Mouse (Mus musculus) intestine, embryonic 14.5 days (tissue): ENCODE measurements around the gene Foxp1. TPM values are rescaled to one million over a fixed set of nuclear protein-coding genes. Genes with fewer than 3 reads are reported as not detected.

Experiments
- ATAC-seq: fragments of 200-750 bp; cut with Nextera tagmentation; replicated peaks from 2 replicates; pipeline ENCODE4 v1.8.0; 2017; ENCODE audit warnings: low read depth, moderate number of reproducible peaks, moderate TSS enrichment, moderate library complexity; ENCODE audit not compliant: low FRiP score, low TSS enrichment
- DNase-seq: peaks from one replicate; pipeline ENCODE4 v3.0.0-alpha.2; 2018; ENCODE audit warnings: low spot score
- H3K27ac ChIP-seq: fragments of 300-500 bp; sonication (generic); 2 replicates; pipeline ENCODE4 v1.5.1; 2014; ENCODE audit warnings: low read depth, mild to moderate bottlenecking, control low read depth
- H3K27me3 ChIP-seq: fragments of 300-500 bp; sonication (generic); replicated peaks from 2 replicates; pipeline ENCODE4 v1.6.1; 2014; ENCODE audit warnings: low read length, control low read depth; ENCODE audit not compliant: control insufficient read depth, insufficient read depth
- H3K36me3 ChIP-seq: fragments of 300-500 bp; sonication (generic); 2 replicates; pipeline ENCODE4 v1.6.1; 2014; ENCODE audit warnings: low read length, control low read depth; ENCODE audit not compliant: control insufficient read depth, insufficient read depth
- H3K4me1 ChIP-seq: fragments of 300-500 bp; sonication (generic); replicated peaks from 2 replicates; pipeline ENCODE4 v1.6.1; 2014; ENCODE audit warnings: low read length, control low read depth, mixed read lengths; ENCODE audit not compliant: control insufficient read depth, insufficient read depth
- H3K4me2 ChIP-seq: fragments of 300-500 bp; sonication (generic); 2 replicates; pipeline ENCODE4 v1.6.1; 2014; ENCODE audit warnings: low read length
- H3K4me3 ChIP-seq: fragments of 300-500 bp; sonication (generic); 2 replicates; pipeline ENCODE4 v1.5.1; 2014; ENCODE audit warnings: low read depth, low read length, control low read depth, mixed read lengths
- H3K9ac ChIP-seq: fragments of 300-500 bp; sonication (generic); 2 replicates; pipeline ENCODE4 v1.6.1; 2014; ENCODE audit warnings: mild to moderate bottlenecking, low read length
- H3K9me3 ChIP-seq: fragments of 300-500 bp; sonication (generic); 2 replicates; pipeline ENCODE4 v1.6.1; 2016; ENCODE audit warnings: low read length, control low read depth; ENCODE audit not compliant: control insufficient read depth
- WGBS: fragments of 180-500 bp; shearing (Covaris S2); extraction: QIAGEN DNeasy Blood & Tissue Kit; methylation state at CpG from one replicate; pipeline ENCODE4 v1.1.7; 2014; 5-methylcytosine and 5-hydroxymethylcytosine counted together
- polyA plus RNA-seq: library from polyadenylated mRNA; unstranded; fragments of >200 nt; fragmentation: Nextera tagmentation; extraction: Ambion mirVana; gene quantifications from 2 replicates; pipeline ENCODE4 v1.2.1, GENCODE M21; 2014

The Foxp1 gene
- polyA plus RNA-seq, 1 experiment from 2014 or later = 133 TPM

DNA sequence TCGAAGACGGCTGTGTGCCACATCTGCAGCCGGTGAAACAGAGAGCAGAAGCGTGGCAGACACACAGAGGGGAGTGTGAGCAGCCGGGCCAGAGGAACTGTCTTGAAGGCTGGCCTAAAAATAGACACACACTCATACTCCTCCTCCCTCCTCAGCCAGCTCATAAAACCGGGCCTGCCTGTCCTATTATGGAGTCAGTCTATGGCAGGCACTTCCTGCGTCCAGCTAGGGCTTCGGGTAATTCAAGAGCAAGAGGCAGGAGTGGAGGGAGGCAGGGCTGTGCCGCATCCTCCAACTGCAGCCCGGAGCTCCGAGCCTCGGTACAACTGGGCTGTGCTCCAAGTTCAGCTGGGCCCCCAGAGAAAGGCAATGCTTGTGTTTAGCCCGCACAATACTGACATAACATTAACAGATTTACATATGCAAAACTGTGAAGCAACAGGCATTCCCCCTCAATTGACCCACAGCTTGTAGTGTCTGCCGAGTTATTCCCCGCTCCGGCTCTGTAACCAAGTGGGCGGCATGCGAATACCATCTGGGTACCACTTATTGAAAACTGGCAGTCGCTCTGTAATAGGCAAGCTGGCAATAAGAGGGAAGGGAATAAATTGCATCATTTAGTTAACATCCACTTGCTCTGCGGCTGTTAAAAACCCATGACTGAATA lies 37.2 kb downstream of the Foxp1 start:
- Histone ChIP-seq H3K27me3 (no peaks in the 10 kb centered on the region), H3K4me1 (peaks cover 52% of the 10 kb centered on the region), H3K4me3 (0 out of 2 replicates have a peak overlapping the region, but pooled peaks have one; percentile 4), H3K9ac (peak overlapping the region; percentile 5; the same call in 1 of the 2 replicates), H3K4me2 (peak overlapping the region; percentile 42), H3K9me3 (no peaks in the 10 kb centered on the region), H3K27ac (peak overlapping the region; percentile 94), H3K36me3 (no peaks in the 10 kb centered on the region)
- DNase-seq = peak; percentile 82
- 17% methylated on average over 20 of the region's 20 CpGs for WGBS
- peak; percentile 96 for ATAC-seq

DNA sequence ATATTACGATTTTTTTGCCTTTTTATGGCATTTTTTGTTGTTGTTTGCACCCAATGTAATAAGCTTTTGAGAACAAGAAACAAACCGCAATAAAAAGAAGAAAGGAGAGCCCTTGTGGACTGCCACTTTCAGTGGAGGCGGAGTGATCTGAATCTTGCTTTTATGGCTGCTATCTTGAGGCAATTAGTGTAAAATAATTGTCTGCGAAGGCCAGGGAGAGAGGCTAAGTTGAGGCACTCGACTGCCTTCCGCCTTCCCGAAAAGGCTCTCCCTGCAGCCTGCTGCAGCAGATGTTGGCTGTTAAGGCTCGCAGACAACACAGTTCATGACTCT lies 37.7 kb downstream of the Foxp1 start:
- peaks cover 52% of the 10 kb centered on the region for H3K4me1 ChIP-seq
- WGBS = 8% methylated on average over 8 of the region's 8 CpGs
- no peaks in the 10 kb centered on the region for H3K36me3 ChIP-seq
- DNase-seq = no peak
- peak overlapping the region; percentile 4; the same call in 1 of the 2 replicates for H3K4me3 ChIP-seq
- no peak for ATAC-seq
- no peaks in the 10 kb centered on the region for H3K27me3 ChIP-seq
- H3K27ac ChIP-seq = peak overlapping the region; percentile 94
- no peaks in the 10 kb centered on the region for H3K9me3 ChIP-seq
- H3K4me2 ChIP-seq = peak overlapping the region; percentile 42
- peak overlapping the region; percentile 5; the same call in 1 of the 2 replicates for H3K9ac ChIP-seq

DNA sequence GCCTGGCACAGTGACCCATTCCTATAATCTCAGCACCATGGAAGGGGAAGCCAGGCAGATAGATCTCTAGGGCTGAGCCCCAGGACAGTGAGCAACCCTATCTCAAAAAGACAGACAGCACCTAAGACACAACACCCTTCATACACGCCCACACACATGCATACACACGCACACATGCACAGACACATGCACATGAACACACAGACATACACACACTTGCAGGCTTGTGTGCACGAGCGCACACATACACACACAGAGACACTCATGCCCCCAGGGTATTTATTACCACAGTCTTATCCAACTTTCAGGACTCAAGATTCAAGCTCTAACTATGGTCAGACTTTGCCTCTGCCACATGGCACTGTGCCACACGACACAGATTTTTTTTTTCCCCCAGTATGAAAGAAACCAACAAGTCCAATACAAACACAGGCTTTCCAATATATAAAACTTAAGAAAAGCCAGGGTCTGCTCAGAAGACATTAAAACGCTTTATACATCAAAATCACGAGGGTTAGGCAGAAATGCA lies 38.3 kb downstream of the Foxp1 start:
- WGBS = 62% methylated on average over 7 of the region's 7 CpGs
- Histone ChIP-seq H3K9me3 (no peaks in the 10 kb centered on the region), H3K4me1 (peaks cover 52% of the 10 kb centered on the region), H3K27ac (peak overlapping the region; percentile 94), H3K9ac (no peak overlapping the region), H3K4me3 (peak overlapping the region; percentile 4; the same call in 1 of the 2 replicates), H3K4me2 (peak overlapping the region; percentile 42), H3K36me3 (no peaks in the 10 kb centered on the region), H3K27me3 (no peaks in the 10 kb centered on the region)
- DNase-seq (no peak), ATAC-seq (no peak)

DNA sequence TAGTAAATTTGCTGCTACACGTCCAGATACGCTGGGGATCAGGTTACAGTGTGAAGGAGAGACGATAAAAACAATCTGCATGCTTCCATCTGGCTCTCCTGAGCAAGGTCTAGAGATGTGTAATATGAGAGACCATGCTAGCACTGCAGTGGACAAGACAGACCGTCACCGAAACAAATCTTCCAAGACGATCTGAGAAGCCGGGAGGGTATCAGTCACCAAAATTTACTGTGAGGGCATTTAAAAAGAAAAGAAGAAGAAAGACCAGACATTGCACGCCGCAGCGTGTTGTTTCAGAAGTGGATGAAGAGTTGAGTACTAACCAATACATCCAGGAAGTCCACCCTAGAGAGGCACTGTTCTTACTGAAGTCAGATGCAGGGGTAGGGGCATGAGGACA lies 39.0 kb downstream of the Foxp1 start:
- DNase-seq (no peak), ATAC-seq (no peak)
- WGBS = 33% methylated on average over 10 of the region's 10 CpGs
- Histone ChIP-seq H3K27me3 (no peaks in the 10 kb centered on the region), H3K36me3 (no peaks in the 10 kb centered on the region), H3K27ac (peak overlapping the region; percentile 64), H3K4me3 (no peak overlapping the region), H3K4me2 (no peak overlapping the region), H3K9me3 (no peaks in the 10 kb centered on the region), H3K4me1 (peaks cover 52% of the 10 kb centered on the region), H3K9ac (no peak overlapping the region)

DNA sequence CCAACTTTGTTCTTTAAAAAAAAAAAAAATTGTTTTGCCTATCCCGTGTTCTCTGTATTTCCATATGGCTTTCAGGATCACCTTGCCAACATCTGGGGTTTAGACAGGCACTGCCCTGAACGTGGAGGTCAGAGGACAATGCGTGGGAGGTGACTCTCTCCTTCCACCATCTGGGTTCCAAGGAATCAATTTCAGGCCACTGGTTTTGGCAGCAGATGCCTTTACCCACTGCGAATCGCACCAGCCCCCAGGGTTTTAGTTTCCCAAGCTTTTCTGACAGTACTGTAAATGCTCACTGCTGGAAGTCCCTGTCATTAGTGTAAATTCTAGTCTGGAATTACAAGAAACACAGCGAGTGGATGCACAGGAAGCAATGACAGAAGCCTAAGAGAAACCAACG lies 41.0 kb downstream of the Foxp1 start:
- no peak overlapping the region for H3K4me2 ChIP-seq
- H3K4me3 ChIP-seq = no peak overlapping the region
- DNase-seq (no peak), ATAC-seq (no peak)
- H3K27ac ChIP-seq = no peak overlapping the region; the same call in 1 of the 2 replicates
- H3K36me3 ChIP-seq = no peaks in the 10 kb centered on the region
- H3K9me3 ChIP-seq = no peaks in the 10 kb centered on the region
- no peaks in the 10 kb centered on the region for H3K27me3 ChIP-seq
- 41% methylated on average over 7 of the region's 7 CpGs for WGBS
- H3K4me1 ChIP-seq = peaks cover 40% of the 10 kb centered on the region
- H3K9ac ChIP-seq = no peak overlapping the region

DNA sequence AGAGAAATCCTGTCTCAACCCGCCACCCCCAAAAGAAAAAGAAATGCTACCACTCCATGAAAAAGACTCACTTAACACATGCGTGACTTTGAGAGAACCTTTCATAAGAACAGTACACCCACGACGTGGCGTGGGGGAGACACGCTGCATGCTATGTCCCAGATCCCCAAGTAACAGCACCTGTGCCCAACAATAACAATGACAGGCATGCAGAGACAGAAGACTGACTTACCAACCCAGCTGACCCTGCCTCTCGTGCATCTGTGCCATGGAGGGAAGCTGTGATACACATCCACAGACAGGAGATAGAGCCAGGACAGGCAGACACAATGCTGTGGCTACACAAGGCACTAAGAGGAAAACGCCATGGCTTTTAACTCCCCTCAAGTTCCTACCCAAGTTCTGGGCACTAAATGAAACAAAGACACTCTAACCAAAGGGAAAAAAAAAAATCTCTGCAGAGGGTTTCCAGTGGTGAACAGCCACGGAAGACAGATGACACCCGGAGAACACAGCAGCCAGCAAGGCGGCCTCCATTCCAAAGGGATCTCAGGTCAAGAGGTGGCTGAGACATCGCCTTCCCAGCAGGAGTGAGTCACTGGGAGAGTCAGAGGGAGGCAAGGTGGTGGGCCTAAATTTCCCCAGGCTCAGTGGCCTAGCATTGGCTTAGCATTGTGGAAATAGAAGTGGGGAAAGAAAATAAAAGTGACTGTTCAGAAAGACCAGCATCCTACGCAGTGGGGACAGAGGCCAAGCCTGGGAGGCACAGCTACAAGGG lies 43.5 kb downstream of the Foxp1 start:
- H3K9me3 ChIP-seq = no peaks in the 10 kb centered on the region
- DNase-seq (no peak), ATAC-seq (no peak)
- H3K4me1 ChIP-seq = peaks cover 17% of the 10 kb centered on the region
- no peak overlapping the region for H3K9ac ChIP-seq
- no peak overlapping the region for H3K4me3 ChIP-seq
- no peaks in the 10 kb centered on the region for H3K27me3 ChIP-seq
- 77% methylated on average over 13 of the region's 13 CpGs for WGBS
- no peak overlapping the region for H3K27ac ChIP-seq
- no peak overlapping the region for H3K4me2 ChIP-seq
- H3K36me3 ChIP-seq = no peaks in the 10 kb centered on the region

DNA sequence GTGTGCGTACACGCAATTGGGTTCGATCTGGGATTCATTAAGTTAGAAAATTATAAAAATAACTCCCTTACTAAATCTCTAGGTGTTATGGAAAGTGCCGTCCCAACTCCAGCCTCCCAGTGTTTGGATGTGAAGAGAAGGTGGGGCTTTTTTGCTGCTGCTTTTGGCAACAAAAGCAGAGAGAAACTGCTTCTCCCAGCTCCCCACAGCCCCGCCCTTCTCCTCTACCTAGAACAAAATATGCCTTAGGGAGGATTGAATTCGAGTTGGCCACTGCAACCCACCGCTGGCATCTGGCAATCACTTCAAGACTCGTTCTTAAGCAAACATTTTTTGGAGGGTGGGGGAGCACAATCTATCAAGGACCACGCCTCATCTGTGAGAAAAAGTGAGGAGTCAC lies 47.5 kb downstream of the Foxp1 start:
- DNase-seq = no peak
- Histone ChIP-seq H3K4me3 (no peak overlapping the region), H3K9me3 (no peaks in the 10 kb centered on the region), H3K36me3 (no peaks in the 10 kb centered on the region), H3K4me1 (peaks cover 12% of the 10 kb centered on the region), H3K4me2 (no peak overlapping the region), H3K9ac (no peak overlapping the region), H3K27me3 (no peaks in the 10 kb centered on the region), H3K27ac (no peak overlapping the region)
- ATAC-seq = no peak
- 80% methylated on average over 9 of the region's 9 CpGs for WGBS

DNA sequence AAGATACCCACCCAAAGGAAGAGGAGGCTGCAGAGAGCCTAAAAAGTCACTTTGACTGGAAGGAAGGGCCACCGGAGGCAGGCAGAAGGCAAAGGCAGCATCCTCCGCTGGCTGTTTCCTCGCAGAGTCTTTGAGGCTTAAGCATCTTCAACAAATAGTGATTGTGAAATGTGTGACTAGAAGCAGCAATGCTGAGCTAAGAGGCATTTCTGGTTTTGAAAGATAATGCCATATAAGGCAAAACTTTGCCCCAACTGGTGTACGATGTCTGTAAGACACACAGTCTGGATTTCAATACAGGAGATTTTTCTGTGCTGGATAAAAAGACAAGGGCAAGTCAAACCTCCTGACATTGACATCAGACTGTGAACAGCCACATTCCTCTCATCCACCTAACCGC lies 51.6 kb downstream of the Foxp1 start:
- no peaks in the 10 kb centered on the region for H3K27me3 ChIP-seq
- 59% methylated on average over 5 of the region's 5 CpGs for WGBS
- H3K27ac ChIP-seq = peak overlapping the region; percentile 27; the same call in 1 of the 2 replicates
- ATAC-seq (no peak), DNase-seq (no peak)
- peaks cover 14% of the 10 kb centered on the region for H3K4me1 ChIP-seq
- no peak overlapping the region for H3K9ac ChIP-seq
- H3K36me3 ChIP-seq = no peaks in the 10 kb centered on the region
- no peaks in the 10 kb centered on the region for H3K9me3 ChIP-seq
- no peak overlapping the region for H3K4me3 ChIP-seq
- no peak overlapping the region for H3K4me2 ChIP-seq
